Mouse (Mus musculus) forebrain, embryonic 13.5 days (tissue): ENCODE data around the gene Eml5. TPM values are rescaled to one million over a fixed set of nuclear protein-coding genes. Genes with fewer than 3 reads are reported as not detected.

Experiments used
- ATAC-seq: fragments of 200-750 bp; cut with Nextera tagmentation; 2 replicates; pipeline ENCODE4 v1.8.0; 2017
- H3K27ac ChIP-seq: fragments of 300-500 bp; sonication (generic); 2 replicates; pipeline ENCODE4 v1.5.1; 2015; ENCODE audit warnings: inconsistent platforms, mild to moderate bottlenecking, moderate library complexity
- H3K27me3 ChIP-seq: fragments of 300-500 bp; sonication (generic); 2 replicates; pipeline ENCODE4 v1.6.1; 2015; ENCODE audit warnings: mild to moderate bottlenecking, inconsistent platforms
- H3K36me3 ChIP-seq: fragments of 300-500 bp; sonication (generic); 2 replicates; pipeline ENCODE4 v1.6.1; 2015; ENCODE audit warnings: mild to moderate bottlenecking, inconsistent platforms; ENCODE audit not compliant: poor library complexity, severe bottlenecking
- H3K4me1 ChIP-seq: fragments of 300-500 bp; sonication (generic); 2 replicates; pipeline ENCODE4 v1.6.1; 2015; ENCODE audit warnings: inconsistent platforms
- H3K4me2 ChIP-seq: fragments of 300-500 bp; sonication (generic); 2 replicates; pipeline ENCODE4 v1.6.1; 2015; ENCODE audit warnings: inconsistent platforms, mild to moderate bottlenecking, moderate library complexity
- H3K4me3 ChIP-seq: fragments of 300-500 bp; sonication (generic); 2 replicates; pipeline ENCODE4 v1.5.1; 2015; ENCODE audit warnings: mild to moderate bottlenecking, inconsistent platforms
- H3K9ac ChIP-seq: fragments of 300-500 bp; sonication (generic); 2 replicates; pipeline ENCODE4 v1.6.1; 2015; ENCODE audit warnings: mild to moderate bottlenecking, inconsistent platforms
- H3K9me3 ChIP-seq: fragments of 300-500 bp; sonication (generic); replicated peaks from 2 replicates; pipeline ENCODE4 v1.6.1; 2016; ENCODE audit warnings: inconsistent platforms
- WGBS: fragments of 180-500 bp; shearing (Covaris S2); methylation state at CpG from one replicate; pipeline ENCODE4 v1.1.7; 2015; 5-methylcytosine and 5-hydroxymethylcytosine counted together
- polyA plus RNA-seq: library from polyadenylated mRNA; unstranded; fragments of >200 nt; fragmentation: Nextera tagmentation; extraction: Ambion mirVana; gene quantifications from 2 replicates; pipeline ENCODE4 v1.2.1, GENCODE M21; 2015

Eml5 gene
- polyA plus RNA-seq, 1 experiment from 2014 or later: 27.0 TPM

- Histone ChIP-seq H3K27me3 (no peaks in the 10 kb centered on the region), H3K36me3 (peaks cover 38% of the 10 kb centered on the region), H3K4me1 (no peaks in the 10 kb centered on the region), H3K9ac (no peak overlapping the region), H3K4me2 (no peak overlapping the region), H3K27ac (no peak overlapping the region), H3K9me3 (no peaks in the 10 kb centered on the region), H3K4me3 (no peak overlapping the region)
- ATAC-seq: no peak
- 91% methylated on average over 8 of the region's 8 CpGs for WGBS
Measured at GRCm38 (mm10) chr12:98832929-98833598, 68.2 kb downstream of the Eml5 start.

GRCm38 (mm10) chr12:98831122-98831521 is 70.2 kb downstream of the Eml5 start:
- H3K36me3 ChIP-seq: peaks cover 35% of the 10 kb centered on the region
- no peak for ATAC-seq

GRCm38 (mm10) chr12:98820781-98821180 is 80.5 kb downstream of the Eml5 start:
- H3K4me1 ChIP-seq: 0 out of 2 replicates have a peak, but pooled peaks cover 4% of the 10 kb centered on the region
- H3K27ac ChIP-seq: peak overlapping the region; percentile 27
- H3K9ac ChIP-seq: no peak overlapping the region
- peaks cover 45% of the 10 kb centered on the region for H3K36me3 ChIP-seq
- no peak overlapping the region for H3K4me3 ChIP-seq
- ATAC-seq: peak; percentile 70; the same call in 1 of the 2 replicates
- H3K4me2 ChIP-seq: no peak overlapping the region
- no peaks in the 10 kb centered on the region for H3K27me3 ChIP-seq
- H3K9me3 ChIP-seq: no peaks in the 10 kb centered on the region
- WGBS: 62% methylated on average over 2 of the region's 2 CpGs

More at GRCm38 (mm10) chr12:98831122-98831521, 70.2 kb downstream of the Eml5 start:
- Histone ChIP-seq H3K4me2 (no peak overlapping the region), H3K9ac (no peak overlapping the region), H3K27me3 (no peaks in the 10 kb centered on the region), H3K4me1 (no peaks in the 10 kb centered on the region), H3K27ac (no peak overlapping the region), H3K9me3 (no peaks in the 10 kb centered on the region), H3K4me3 (no peak overlapping the region)
- WGBS: 88% methylated on average over 7 of the region's 7 CpGs

DNA sequence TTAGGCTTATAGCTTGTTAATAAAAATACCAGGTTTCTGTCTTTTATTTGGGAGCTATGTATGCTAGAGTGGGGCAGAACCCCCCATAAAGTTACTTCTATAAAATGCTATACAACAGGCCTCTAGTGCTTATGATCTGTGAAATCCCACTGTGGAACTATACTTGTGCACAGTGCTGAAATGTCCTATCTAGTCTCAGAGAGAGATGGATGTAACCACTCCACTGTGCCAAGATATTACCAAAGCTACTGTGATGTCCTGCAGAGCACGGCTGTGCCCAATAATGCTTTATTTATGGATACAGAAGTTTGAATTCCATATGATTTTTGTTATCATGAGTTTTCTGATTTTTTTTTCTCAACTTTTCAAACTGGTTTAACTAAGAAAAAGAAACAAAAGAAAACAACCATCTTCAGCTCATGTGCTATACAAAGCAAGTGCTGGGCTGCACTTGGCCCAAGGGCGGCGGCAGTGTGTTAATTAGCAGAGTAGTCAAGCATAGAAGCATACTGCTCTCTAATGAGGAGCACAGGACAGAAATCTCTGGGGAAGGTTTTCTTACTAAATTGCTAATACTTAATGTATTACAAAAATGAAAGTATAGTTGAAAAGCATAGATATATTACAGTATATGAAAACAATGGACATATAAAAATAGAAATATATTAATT is 97.1 kb downstream of the Eml5 start:
- Histone ChIP-seq H3K36me3 (peaks cover 48% of the 10 kb centered on the region), H3K9ac (no peak overlapping the region), H3K4me2 (no peak overlapping the region), H3K9me3 (no peaks in the 10 kb centered on the region), H3K4me1 (no peaks in the 10 kb centered on the region), H3K27ac (no peak overlapping the region), H3K27me3 (no peaks in the 10 kb centered on the region), H3K4me3 (no peak overlapping the region)
- ATAC-seq: peak; percentile 50; the same call in 1 of the 2 replicates
- WGBS: 56% methylated on average over 3 of the region's 3 CpGs

DNA sequence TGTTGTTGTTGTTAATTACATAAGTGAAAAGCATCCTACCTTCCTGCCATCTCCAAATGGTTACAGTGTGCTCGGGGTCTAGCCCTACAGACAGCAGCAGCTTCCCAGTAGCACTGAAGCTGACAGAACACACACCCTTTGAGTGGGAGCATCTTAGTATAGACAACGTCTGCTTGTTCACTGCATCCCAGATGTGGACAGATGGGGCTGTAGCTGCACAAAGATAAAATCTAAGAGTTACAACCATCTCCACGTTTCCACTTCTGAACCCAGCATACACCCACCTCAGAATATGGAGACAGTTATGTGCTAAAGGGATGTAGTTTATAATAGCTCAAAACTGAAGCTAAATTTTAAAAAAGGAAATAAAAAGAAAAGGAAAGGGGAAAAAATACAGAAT is 99.0 kb downstream of the Eml5 start:
- no peak overlapping the region for H3K4me2 ChIP-seq
- H3K4me1 ChIP-seq: no peaks in the 10 kb centered on the region
- 90% methylated on average over 3 of the region's 3 CpGs for WGBS
- ATAC-seq: no peak
- no peak overlapping the region for H3K4me3 ChIP-seq
- no peaks in the 10 kb centered on the region for H3K9me3 ChIP-seq
- no peak overlapping the region for H3K9ac ChIP-seq
- H3K27ac ChIP-seq: no peak overlapping the region
- H3K36me3 ChIP-seq: peaks cover 57% of the 10 kb centered on the region
- H3K27me3 ChIP-seq: no peaks in the 10 kb centered on the region

GRCm38 (mm10) chr12:98800334-98800733 is 101.0 kb downstream of the Eml5 start:
- Histone ChIP-seq H3K27me3 (no peaks in the 10 kb centered on the region), H3K36me3 (peaks cover 66% of the 10 kb centered on the region), H3K4me1 (no peaks in the 10 kb centered on the region), H3K27ac (no peak overlapping the region), H3K4me2 (no peak overlapping the region), H3K4me3 (no peak overlapping the region), H3K9ac (no peak overlapping the region), H3K9me3 (no peaks in the 10 kb centered on the region)
- ATAC-seq: no peak
- WGBS: 89% methylated on average over 5 of the region's 5 CpGs

GRCm38 (mm10) chr12:98795731-98796318 is 105.5 kb downstream of the Eml5 start:
- H3K4me2 ChIP-seq: no peak overlapping the region
- no peaks in the 10 kb centered on the region for H3K4me1 ChIP-seq
- H3K36me3 ChIP-seq: peaks cover 89% of the 10 kb centered on the region
- ATAC-seq: no peak
- H3K9me3 ChIP-seq: no peaks in the 10 kb centered on the region
- no peak overlapping the region for H3K9ac ChIP-seq
- 0 out of 2 replicates have a peak overlapping the region, but pooled peaks have one; percentile 22 for H3K27ac ChIP-seq
- no peak overlapping the region for H3K4me3 ChIP-seq
- no peaks in the 10 kb centered on the region for H3K27me3 ChIP-seq
- WGBS: 78% methylated on average over 3 of the region's 3 CpGs

- no peak for ATAC-seq
- no peaks in the 10 kb centered on the region for H3K9me3 ChIP-seq
- 97% methylated on average over 1 of the region's 1 CpGs for WGBS
- H3K9ac ChIP-seq: no peak overlapping the region
- no peak overlapping the region for H3K27ac ChIP-seq
- H3K4me3 ChIP-seq: no peak overlapping the region
- no peaks in the 10 kb centered on the region for H3K27me3 ChIP-seq
- no peaks in the 10 kb centered on the region for H3K4me1 ChIP-seq
- H3K36me3 ChIP-seq: peaks cover 86% of the 10 kb centered on the region
- no peak overlapping the region for H3K4me2 ChIP-seq
Measured at GRCm38 (mm10) chr12:98784251-98784650, 117.0 kb downstream of the Eml5 start.

- Histone ChIP-seq H3K9me3 (no peaks in the 10 kb centered on the region), H3K9ac (no peak overlapping the region), H3K27me3 (no peaks in the 10 kb centered on the region), H3K27ac (no peak overlapping the region), H3K36me3 (peaks cover 87% of the 10 kb centered on the region), H3K4me3 (no peak overlapping the region), H3K4me1 (no peaks in the 10 kb centered on the region), H3K4me2 (no peak overlapping the region)
- 85% methylated on average over 4 of the region's 4 CpGs for WGBS
- ATAC-seq: peak; percentile 55; the same call in 1 of the 2 replicates
Measured at GRCm38 (mm10) chr12:98779148-98779547, 122.1 kb downstream of the Eml5 start.

DNA sequence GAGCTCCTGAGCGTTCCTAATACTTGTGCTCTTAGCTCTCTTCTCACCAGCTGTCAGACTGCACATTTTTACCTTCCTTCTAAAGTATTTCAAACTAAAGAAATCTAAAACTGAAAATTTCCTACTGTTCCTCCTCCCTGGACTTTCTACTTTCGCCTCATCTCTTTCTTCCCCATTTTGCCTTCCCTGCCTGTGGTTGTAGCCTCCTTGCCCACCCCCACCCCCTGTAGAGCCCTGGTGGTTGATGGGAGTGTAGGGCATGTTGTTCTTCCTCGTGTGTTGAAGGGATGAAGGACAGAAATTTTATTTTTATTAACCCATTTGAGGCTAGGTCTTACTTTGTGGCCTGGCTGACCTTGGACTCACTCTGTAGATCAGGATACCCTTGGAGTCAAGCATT is 123.8 kb downstream of the Eml5 start:
- Histone ChIP-seq H3K36me3 (peaks cover 86% of the 10 kb centered on the region), H3K27me3 (no peaks in the 10 kb centered on the region), H3K4me2 (no peak overlapping the region), H3K4me3 (no peak overlapping the region), H3K9me3 (no peaks in the 10 kb centered on the region), H3K4me1 (no peaks in the 10 kb centered on the region), H3K9ac (no peak overlapping the region), H3K27ac (no peak overlapping the region)
- WGBS: 80% methylated on average over 3 of the region's 3 CpGs
- ATAC-seq: no peak

DNA sequence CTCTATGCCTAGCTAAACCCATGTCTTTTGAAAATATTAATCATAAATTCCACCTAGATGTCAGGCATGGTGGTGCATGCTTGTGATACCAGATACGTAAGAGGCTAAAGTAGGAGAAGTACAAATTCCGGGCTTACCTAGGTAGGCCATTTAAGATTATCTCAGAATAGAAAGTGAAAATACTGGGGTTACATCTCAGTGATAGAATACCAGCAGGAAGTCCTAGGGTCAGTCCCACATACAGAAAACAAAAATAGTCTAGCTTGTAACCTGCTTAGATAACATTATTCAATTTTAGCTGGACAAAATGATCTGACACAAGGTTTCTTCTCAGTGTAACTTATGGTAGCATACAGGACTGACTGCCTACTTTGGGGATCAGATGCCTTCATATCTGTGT is 135.0 kb downstream of the Eml5 start:
- ATAC-seq: no peak
- Histone ChIP-seq H3K4me2 (no peak overlapping the region), H3K9ac (no peak overlapping the region), H3K4me1 (no peaks in the 10 kb centered on the region), H3K9me3 (no peaks in the 10 kb centered on the region), H3K27me3 (no peaks in the 10 kb centered on the region), H3K4me3 (no peak overlapping the region), H3K36me3 (peaks cover 85% of the 10 kb centered on the region), H3K27ac (no peak overlapping the region)
- WGBS: 98% methylated on average over 2 of the region's 2 CpGs

DNA sequence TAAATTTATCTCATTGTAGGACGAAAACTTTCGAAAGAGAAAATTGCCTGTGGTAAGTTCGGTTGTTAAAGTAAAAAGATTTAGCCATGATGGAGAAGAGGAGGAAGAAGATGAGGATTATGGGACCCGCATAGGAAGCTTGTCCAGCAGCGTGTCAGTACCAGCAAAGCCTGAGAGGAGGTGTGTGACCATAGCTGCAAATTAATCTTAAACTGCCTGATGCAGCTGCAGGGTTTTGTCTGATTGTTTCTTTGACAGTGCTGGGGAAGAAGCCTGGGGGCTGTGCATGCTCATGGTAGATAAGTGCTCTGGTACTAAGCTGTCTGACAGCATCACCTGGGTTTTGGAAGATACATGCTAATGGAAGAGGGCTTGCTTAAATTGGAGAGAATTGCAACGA is 141.6 kb downstream of the Eml5 start:
- peaks cover 91% of the 10 kb centered on the region for H3K36me3 ChIP-seq
- WGBS: 95% methylated on average over 6 of the region's 6 CpGs
- H3K27ac ChIP-seq: no peak overlapping the region
- ATAC-seq: no peak
- H3K9ac ChIP-seq: no peak overlapping the region
- no peaks in the 10 kb centered on the region for H3K9me3 ChIP-seq
- no peak overlapping the region for H3K4me2 ChIP-seq
- H3K27me3 ChIP-seq: no peaks in the 10 kb centered on the region
- H3K4me1 ChIP-seq: no peaks in the 10 kb centered on the region
- H3K4me3 ChIP-seq: no peak overlapping the region
